Comparison of ENCODE assay signal across 15 mouse cellular contexts in genomic region chr10:98741398-98741797, GRCm38 (mm10).
DNase-seq lines count a peak whose midpoint lies in the region; ATAC-seq and TF ChIP-seq lines count a peak whose summit lies in the region.
"Had no signal": no experiment of that assay in that cellular context is flagged by ENCODE, and none has a peak within 500 bp of the region (broad histone marks: within the 10 kb centered on the region; RNA-seq: fewer than 3 reads in every experiment).

No protein-coding gene starts in this region.

- WGBS in lung, postnatal 0 days: 10% methylated on average over 5 of the region's 5 CpGs
- WGBS in lung, adult 2 months: 12% methylated on average over 5 of the region's 5 CpGs

- no peaks in the 10 kb centered on the region; the same call in 1 of the 2 replicates for H3K4me1 ChIP-seq in lung, postnatal 0 days (ENCODE audit: insufficient read depth, low read depth, low read length)
- H3K4me1 ChIP-seq in lung, adult 2 months (ENCODE audit: control insufficient read depth, insufficient read depth, low read length): peaks cover 10% of the 10 kb centered on the region
- H3K4me1 ChIP-seq: midbrain, embryonic 13.5 days; neural tube, embryonic 13.5 days had no signal

- DNase-seq in heart, adult 18-20 months: peak; percentile 32 to 33
- DNase-seq in heart, postnatal 25 days (ENCODE audit: low spot score): no peak
- DNase-seq in lung, postnatal 0 days (ENCODE audit: low spot score): peak; percentile 28
- no peak for DNase-seq in lung, adult 2 months
- peak; percentile 6 for DNase-seq in adipocyte (ENCODE audit: low spot score)
- DNase-seq: cerebellum, adult 9-11 months; retina, postnatal 1 day; thymus, postnatal 25 days had no signal

- no peak for ATAC-seq in lung, postnatal 0 days
- ATAC-seq in megakaryocyte progenitor cell, adult 5-6 weeks (replicated peaks; ENCODE audit: poor library complexity): peak; percentile 26
- no peak for ATAC-seq in erythroid progenitor cell, adult 5-6 weeks (replicated peaks; ENCODE audit: low FRiP score, poor library complexity, severe bottlenecking)
- ATAC-seq: midbrain, embryonic 13.5 days had no signal

- no peak overlapping the region for H3K4me3 ChIP-seq in lung, postnatal 0 days (ENCODE audit: low read depth, low read length)
- no peak overlapping the region for H3K4me3 ChIP-seq in lung, adult 2 months (replicated peaks; ENCODE audit: extremely low read depth, low read depth, low read length)
- H3K4me3 ChIP-seq: forebrain, embryonic 10.5 days; kidney, embryonic 15.5 days; midbrain, embryonic 13.5 days; neural tube, embryonic 13.5 days had no signal

- intact Hi-C loops in heart, postnatal 25 days (cut with DNase I): no loop called here

- H3K9ac ChIP-seq in lung, postnatal 0 days (replicated peaks; ENCODE audit: low read depth): no peak overlapping the region
- H3K9ac ChIP-seq: kidney, embryonic 15.5 days; midbrain, embryonic 13.5 days; neural tube, embryonic 13.5 days had no signal

- TF ChIP-seq EP300 in lung, postnatal 0 days (IDR thresholded peaks at IDR 0.05): no peak

- no peak overlapping the region for H3K27ac ChIP-seq in lung, postnatal 0 days (ENCODE audit: low read length)
- H3K27ac ChIP-seq: forebrain, embryonic 10.5 days; kidney, embryonic 15.5 days; midbrain, embryonic 13.5 days; neural tube, embryonic 13.5 days had no signal

- H3K36me3 ChIP-seq in lung, postnatal 0 days (ENCODE audit: insufficient read depth, low read length): no peaks in the 10 kb centered on the region
- H3K36me3 ChIP-seq: forebrain, embryonic 10.5 days; kidney, embryonic 15.5 days; midbrain, embryonic 13.5 days; neural tube, embryonic 13.5 days had no signal

- H3K4me2 ChIP-seq in lung, postnatal 0 days (replicated peaks; ENCODE audit: low read depth, low read length): no peak overlapping the region
- H3K4me2 ChIP-seq: kidney, embryonic 15.5 days; midbrain, embryonic 13.5 days; neural tube, embryonic 13.5 days had no signal

- TF ChIP-seq POLR2A in lung, adult 2 months (IDR thresholded peaks at IDR 0.05; ENCODE audit: borderline replicate concordance, extremely low read depth, low read depth, low read length): no peak

- H3K27me3 ChIP-seq in lung, postnatal 0 days (replicated peaks; ENCODE audit: insufficient read depth, low read length): no peaks in the 10 kb centered on the region
- H3K27me3 ChIP-seq: CH12.LX; kidney, embryonic 15.5 days; midbrain, embryonic 13.5 days; neural tube, embryonic 13.5 days had no signal

- no peak for TF ChIP-seq CTCF in lung, postnatal 0 days (IDR thresholded peaks at IDR 0.05)
- TF ChIP-seq CTCF in lung, adult 2 months (IDR thresholded peaks at IDR 0.05; ENCODE audit: insufficient read depth, low read length): no peak

- no peaks in the 10 kb centered on the region for H3K9me3 ChIP-seq in lung, postnatal 0 days (ENCODE audit: low read length)
- H3K9me3 ChIP-seq: forebrain, embryonic 10.5 days; kidney, embryonic 15.5 days; midbrain, embryonic 13.5 days; neural tube, embryonic 13.5 days had no signal

Comparison
In these comparisons a context has a peak if more than half of its experiments do, and no peak if none do; other contexts are left out.
1. DNase-seq: peak in heart, adult 18-20 months (2 of 2), lung, postnatal 0 days (single experiment) and adipocyte (single experiment); none in heart, postnatal 25 days (single experiment) and lung, adult 2 months (single experiment).